Mouse (Mus musculus): ENCODE results near the gene Nfatc2. TPM values are rescaled to one million over a fixed set of nuclear protein-coding genes. Genes with fewer than 3 reads are reported as not detected.

The Nfatc2 gene
- total RNA-seq, 2 experiments from 2014 or later, result 19.9 to 20.1 TPM

- DNase-seq, result no peak
Measured at GRCm38 (mm10) chr2:168608125-168608564, 6.7 kb upstream of the Nfatc2 start.

- DNase-seq, result no peak
Measured at GRCm38 (mm10) chr2:168604655-168605070, 3.2 kb upstream of the Nfatc2 start.

- no peak for DNase-seq
Measured at GRCm38 (mm10) chr2:168602387-168602741, 907 bp upstream of the Nfatc2 start.

GRCm38 (mm10) chr2:168600750-168601490 lies 537 bp downstream of the Nfatc2 start:
- peak; percentile 49 to 61 for DNase-seq

- no peak for DNase-seq
Measured at GRCm38 (mm10) chr2:168595693-168596092, 5.8 kb downstream of the Nfatc2 start.

- no peak for DNase-seq
Measured at GRCm38 (mm10) chr2:168593676-168594075, 7.8 kb downstream of the Nfatc2 start.

GRCm38 (mm10) chr2:168593004-168593403 lies 8.5 kb downstream of the Nfatc2 start:
- no peak for DNase-seq

- DNase-seq, result no peak
Measured at GRCm38 (mm10) chr2:168591076-168591475, 10.4 kb downstream of the Nfatc2 start.

- DNase-seq, result no peak
Measured at GRCm38 (mm10) chr2:168590556-168590955, 10.9 kb downstream of the Nfatc2 start.

GRCm38 (mm10) chr2:168590168-168590551 lies 11.3 kb downstream of the Nfatc2 start:
- DNase-seq, result no peak

- no peak for DNase-seq
Measured at GRCm38 (mm10) chr2:168589368-168590167, 11.9 kb downstream of the Nfatc2 start.

GRCm38 (mm10) chr2:168588591-168589367 lies 12.7 kb downstream of the Nfatc2 start:
- DNase-seq, result peak in 1 of 2 experiments; percentile 36

- DNase-seq, result no peak
Measured at GRCm38 (mm10) chr2:168587159-168587558, 14.3 kb downstream of the Nfatc2 start.

GRCm38 (mm10) chr2:168586512-168586911 lies 14.9 kb downstream of the Nfatc2 start:
- no peak for DNase-seq

- DNase-seq, result no peak
Measured at GRCm38 (mm10) chr2:168584857-168585256, 16.6 kb downstream of the Nfatc2 start.

- no peak for DNase-seq
Measured at GRCm38 (mm10) chr2:168584408-168584807, 17.0 kb downstream of the Nfatc2 start.

GRCm38 (mm10) chr2:168583084-168583483 lies 18.4 kb downstream of the Nfatc2 start:
- DNase-seq, result no peak

- no peak for DNase-seq
Measured at GRCm38 (mm10) chr2:168581207-168581854, 20.1 kb downstream of the Nfatc2 start.

GRCm38 (mm10) chr2:168580295-168580915 lies 21.1 kb downstream of the Nfatc2 start:
- DNase-seq, result no peak

GRCm38 (mm10) chr2:168579601-168580130 lies 21.8 kb downstream of the Nfatc2 start:
- DNase-seq, result no peak

GRCm38 (mm10) chr2:168579109-168579508 lies 22.3 kb downstream of the Nfatc2 start:
- DNase-seq, result no peak

- DNase-seq, result no peak
Measured at GRCm38 (mm10) chr2:168578132-168578531, 23.3 kb downstream of the Nfatc2 start.
